ENCODE assay signal across 9 mouse cellular contexts in the genomic region with DNA sequence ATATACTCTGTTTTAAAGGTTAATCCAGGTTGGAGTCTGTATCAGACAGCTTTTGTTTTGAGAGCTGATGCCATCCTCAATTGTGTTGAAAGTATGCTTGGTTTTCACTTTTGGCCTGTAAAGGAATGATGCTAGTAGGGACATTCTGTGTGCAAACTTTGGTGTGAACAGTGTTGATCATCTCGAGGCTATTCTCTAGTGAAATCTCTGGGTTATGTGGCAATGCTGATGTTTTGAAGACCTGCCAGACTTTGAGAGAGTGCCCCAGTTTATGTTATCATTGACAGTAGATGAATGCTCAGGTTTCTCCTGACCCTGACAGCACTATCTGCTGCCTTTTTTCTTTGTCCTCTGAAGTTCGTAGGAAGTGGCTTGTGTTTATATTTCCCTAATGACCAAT. TPM values are rescaled to one million over a fixed set of nuclear protein-coding genes. Genes with fewer than 3 reads are reported as not detected.
DNase-seq lines count a peak whose midpoint lies in the region; ATAC-seq and TF ChIP-seq lines count a peak whose summit lies in the region.
"Had no signal": no experiment of that assay in that cellular context is flagged by ENCODE, and none has a peak within 500 bp of the region (broad histone marks: within the 10 kb centered on the region; RNA-seq: fewer than 3 reads in every experiment).

No protein-coding gene starts in this region.

- no peaks in the 10 kb centered on the region for H3K27me3 ChIP-seq in kidney, postnatal 0 days (ENCODE audit: insufficient read depth, low read length)
- H3K27me3 ChIP-seq in embryonic facial prominence, embryonic 12.5 days = no peaks in the 10 kb centered on the region
- H3K27me3 ChIP-seq in intestine, embryonic 15.5 days (replicated peaks) = no peaks in the 10 kb centered on the region
- no peaks in the 10 kb centered on the region for H3K27me3 ChIP-seq in neural tube, embryonic 12.5 days (replicated peaks)

- 38% methylated on average over 2 of the region's 2 CpGs for WGBS in kidney, postnatal 0 days
- WGBS in embryonic facial prominence, embryonic 12.5 days = 61% methylated on average over 2 of the region's 2 CpGs
- WGBS in intestine, embryonic 15.5 days = 46% methylated on average over 2 of the region's 2 CpGs
- WGBS in neural tube, embryonic 12.5 days = 66% methylated on average over 2 of the region's 2 CpGs

- peak overlapping the region; percentile 92; the same call in 1 of the 2 replicates for H3K4me3 ChIP-seq in kidney, postnatal 0 days (replicated peaks; ENCODE audit: low read depth, low read length)
- peak overlapping the region; percentile 98 for H3K4me3 ChIP-seq in embryonic facial prominence, embryonic 12.5 days
- peak overlapping the region; percentile 99 for H3K4me3 ChIP-seq in intestine, embryonic 15.5 days (replicated peaks)
- H3K4me3 ChIP-seq in neural tube, embryonic 12.5 days = no peak overlapping the region

- no peak for ATAC-seq in kidney, postnatal 0 days (replicated peaks; ENCODE audit: low FRiP score, low read depth)
- ATAC-seq in embryonic facial prominence, embryonic 12.5 days (ENCODE audit: insufficient number of reproducible peaks, insufficient read depth, low FRiP score, low TSS enrichment) = no peak
- ATAC-seq in intestine, embryonic 15.5 days = no peak
- no peak for ATAC-seq in neural tube, embryonic 12.5 days (ENCODE audit: low FRiP score, low read depth)

- intact Hi-C loops in left cerebral cortex, postnatal 25 days (cut with DNase I) = loop anchor here (5.0 kb wide), 1 partner anchor 44 kb away; a partner anchor contains a TSS

- H3K4me1 ChIP-seq in kidney, postnatal 0 days (replicated peaks; ENCODE audit: insufficient read depth, low read length) = peaks cover 9% of the 10 kb centered on the region; the same call in 1 of the 2 replicates
- H3K4me1 ChIP-seq in embryonic facial prominence, embryonic 12.5 days = peaks cover 13% of the 10 kb centered on the region
- peaks cover 9% of the 10 kb centered on the region for H3K4me1 ChIP-seq in intestine, embryonic 15.5 days (replicated peaks)
- peaks cover 14% of the 10 kb centered on the region for H3K4me1 ChIP-seq in neural tube, embryonic 12.5 days

- no peak overlapping the region for H3K27ac ChIP-seq in kidney, postnatal 0 days
- H3K27ac ChIP-seq in embryonic facial prominence, embryonic 12.5 days = no peak overlapping the region
- H3K27ac ChIP-seq in intestine, embryonic 15.5 days = no peak overlapping the region
- H3K27ac ChIP-seq in neural tube, embryonic 12.5 days = no peak overlapping the region

- DNase-seq in kidney, postnatal 0 days (ENCODE audit: low spot score) = no peak
- DNase-seq in kidney, postnatal 36 days = no peak
- DNase-seq in urinary bladder, postnatal 14 days (ENCODE audit: low spot score) = no peak
- DNase-seq in kidney, postnatal 14 days = no peak
- no peak for DNase-seq in left cerebral cortex, postnatal 25 days (ENCODE audit: low spot score in 2 of 2)
- DNase-seq: gastrocnemius, postnatal 14 days had no signal

- TF ChIP-seq CTCF in kidney, postnatal 0 days (IDR thresholded peaks at IDR 0.05; ENCODE audit: low read depth) = no peak

- peak overlapping the region; percentile 92 for H3K4me2 ChIP-seq in kidney, postnatal 0 days (ENCODE audit: low read length)
- peak overlapping the region; percentile 82 for H3K4me2 ChIP-seq in embryonic facial prominence, embryonic 12.5 days (replicated peaks)
- H3K4me2 ChIP-seq in intestine, embryonic 15.5 days (replicated peaks) = peak overlapping the region; percentile 73
- H3K4me2 ChIP-seq in neural tube, embryonic 12.5 days (replicated peaks) = peak overlapping the region; percentile 79

- no peak overlapping the region for H3K9ac ChIP-seq in kidney, postnatal 0 days (ENCODE audit: low read depth, low read length)
- no peak overlapping the region for H3K9ac ChIP-seq in embryonic facial prominence, embryonic 12.5 days
- no peak overlapping the region for H3K9ac ChIP-seq in intestine, embryonic 15.5 days
- H3K9ac ChIP-seq in neural tube, embryonic 12.5 days = no peak overlapping the region

- no peaks in the 10 kb centered on the region for H3K9me3 ChIP-seq in kidney, postnatal 0 days (replicated peaks; ENCODE audit: low read length)
- H3K9me3 ChIP-seq in embryonic facial prominence, embryonic 12.5 days = no peaks in the 10 kb centered on the region
- H3K9me3 ChIP-seq in intestine, embryonic 15.5 days = no peaks in the 10 kb centered on the region
- H3K9me3 ChIP-seq in neural tube, embryonic 12.5 days = no peaks in the 10 kb centered on the region

- peaks cover 1% of the 10 kb centered on the region; the same call in 1 of the 2 replicates for H3K36me3 ChIP-seq in kidney, postnatal 0 days (ENCODE audit: insufficient read depth, low read length)
- peaks cover 10% of the 10 kb centered on the region for H3K36me3 ChIP-seq in embryonic facial prominence, embryonic 12.5 days
- peaks cover 3% of the 10 kb centered on the region; the same call in 1 of the 2 replicates for H3K36me3 ChIP-seq in intestine, embryonic 15.5 days
- peaks cover 6% of the 10 kb centered on the region; the same call in 1 of the 2 replicates for H3K36me3 ChIP-seq in neural tube, embryonic 12.5 days

RNA-seq across cellular contexts. Expression of a gene that starts 1.2 kb away (rescaled TPM):
- 2.0 and 2.1 TPM in 2 replicates for polyA plus RNA-seq in kidney, postnatal 0 days (2015; fragmentation: Nextera tagmentation; extraction: Ambion mirVana)
- 5.5 and 5.8 TPM in 2 replicates for polyA plus RNA-seq in embryonic facial prominence, embryonic 12.5 days (2016; fragmentation: Nextera tagmentation; extraction: Ambion mirVana)
- polyA plus RNA-seq in intestine, embryonic 15.5 days (2015; fragmentation: Nextera tagmentation; extraction: Ambion mirVana) = 2.4 and 2.6 TPM in 2 replicates
- 11.5 and 12.5 TPM in 2 replicates for polyA plus RNA-seq in neural tube, embryonic 12.5 days (2016; fragmentation: Nextera tagmentation; extraction: Ambion mirVana)
- total RNA-seq in left cerebral cortex, postnatal 25 days (2021) = 10 to 100 TPM; 11.3 to 11.6 TPM

RNA-seq across cellular contexts. Expression of a gene that starts 1.4 kb away (rescaled TPM):
- polyA plus RNA-seq in kidney, postnatal 0 days (2015; fragmentation: Nextera tagmentation; extraction: Ambion mirVana) = 36.0 and 40.9 TPM in 2 replicates
- 44.0 and 45.3 TPM in 2 replicates for polyA plus RNA-seq in embryonic facial prominence, embryonic 12.5 days (2016; fragmentation: Nextera tagmentation; extraction: Ambion mirVana)
- 47.5 and 53.8 TPM in 2 replicates for polyA plus RNA-seq in intestine, embryonic 15.5 days (2015; fragmentation: Nextera tagmentation; extraction: Ambion mirVana)
- 37.8 and 40.9 TPM in 2 replicates for polyA plus RNA-seq in neural tube, embryonic 12.5 days (2016; fragmentation: Nextera tagmentation; extraction: Ambion mirVana)
- 10 to 100 TPM; 22.2 to 23.1 TPM for total RNA-seq in left cerebral cortex, postnatal 25 days (2021)

RNA-seq across cellular contexts. Expression of a gene that starts 46.0 kb away (rescaled TPM):
- 85.5 and 99.1 TPM in 2 replicates for polyA plus RNA-seq in kidney, postnatal 0 days (2015; fragmentation: Nextera tagmentation; extraction: Ambion mirVana)
- 10.4 and 11.4 TPM in 2 replicates for polyA plus RNA-seq in embryonic facial prominence, embryonic 12.5 days (2016; fragmentation: Nextera tagmentation; extraction: Ambion mirVana)
- polyA plus RNA-seq in intestine, embryonic 15.5 days (2015; fragmentation: Nextera tagmentation; extraction: Ambion mirVana) = 37.1 and 39.5 TPM in 2 replicates
- 10.1 and 11.0 TPM in 2 replicates for polyA plus RNA-seq in neural tube, embryonic 12.5 days (2016; fragmentation: Nextera tagmentation; extraction: Ambion mirVana)
- total RNA-seq in left cerebral cortex, postnatal 25 days (2021) = 10 to 100 TPM; 23.6 to 24.1 TPM

RNA-seq across cellular contexts. Expression of a gene that starts 46.0 kb away (rescaled TPM):
- 1.3 and 1.4 TPM in 2 replicates for polyA plus RNA-seq in kidney, postnatal 0 days (2015; fragmentation: Nextera tagmentation; extraction: Ambion mirVana)
- polyA plus RNA-seq in embryonic facial prominence, embryonic 12.5 days (2016; fragmentation: Nextera tagmentation; extraction: Ambion mirVana) = 1.5 and 2.3 TPM in 2 replicates
- 0.52 and 0.80 TPM in 2 replicates for polyA plus RNA-seq in intestine, embryonic 15.5 days (2015; fragmentation: Nextera tagmentation; extraction: Ambion mirVana)
- 2.4 and 3.0 TPM in 2 replicates for polyA plus RNA-seq in neural tube, embryonic 12.5 days (2016; fragmentation: Nextera tagmentation; extraction: Ambion mirVana)
- 10 to 100 TPM in 1 of 2 experiments, 1 to 10 TPM in 1; 7.4 to 11.9 TPM for total RNA-seq in left cerebral cortex, postnatal 25 days (2021)

RNA-seq across cellular contexts. Expression of a gene that starts 46.2 kb away (rescaled TPM):
- 53.8 and 64.6 TPM in 2 replicates for polyA plus RNA-seq in kidney, postnatal 0 days (2015; fragmentation: Nextera tagmentation; extraction: Ambion mirVana)
- 97.4 and 100 TPM in 2 replicates for polyA plus RNA-seq in embryonic facial prominence, embryonic 12.5 days (2016; fragmentation: Nextera tagmentation; extraction: Ambion mirVana)
- polyA plus RNA-seq in intestine, embryonic 15.5 days (2015; fragmentation: Nextera tagmentation; extraction: Ambion mirVana) = 54.7 and 61.6 TPM in 2 replicates
- 108 and 111 TPM in 2 replicates for polyA plus RNA-seq in neural tube, embryonic 12.5 days (2016; fragmentation: Nextera tagmentation; extraction: Ambion mirVana)
- 10 to 100 TPM; 37.8 to 38.7 TPM for total RNA-seq in left cerebral cortex, postnatal 25 days (2021)
